Mouse (Mus musculus) olfactory bulb, adult 2 months (tissue): ENCODE results near the gene Dlx5. TPM values are rescaled to one million over a fixed set of nuclear protein-coding genes. Genes with fewer than 3 reads are reported as not detected.

ENCODE experiments used
- H3K27ac ChIP-seq: fragments of 200-500 bp; 2 replicates; pipeline ENCODE4 v1.5.1; 2012; ENCODE audit warnings: low read depth, low read length; ENCODE audit not compliant: insufficient read depth
- H3K4me1 ChIP-seq: fragments of 200-500 bp; 2 replicates; pipeline ENCODE4 v1.6.1; 2012; ENCODE audit warnings: low read length; ENCODE audit not compliant: control insufficient read depth, insufficient read depth
- H3K4me3 ChIP-seq: fragments of 200-500 bp; 2 replicates; pipeline ENCODE4 v1.5.1; 2012; ENCODE audit warnings: mild to moderate bottlenecking, low read depth, low read length, moderate library complexity; ENCODE audit not compliant: insufficient read depth
- CTCF ChIP-seq: fragments of 200-500 bp; IDR thresholded peaks from 2 replicates; pipeline ENCODE4 v1.5.1; 2012; ENCODE audit warnings: low read depth, mild to moderate bottlenecking, low read length, moderate library complexity; ENCODE audit not compliant: insufficient read depth
- POLR2A ChIP-seq: fragments of 200-500 bp; IDR thresholded peaks from 2 replicates; pipeline ENCODE4 v1.6.1; 2012; ENCODE audit warnings: mild to moderate bottlenecking, low read depth, low read length, moderate library complexity; ENCODE audit not compliant: insufficient read depth
- WGBS: fragments of 180-500 bp; shearing (Covaris S2); methylation state at CpG from one replicate; pipeline ENCODE4 v1.1.7; 2018; 5-methylcytosine and 5-hydroxymethylcytosine counted together
- polyA plus RNA-seq: library from polyadenylated mRNA; stranded (reverse); fragments of >200 nt; gene quantifications from 2 replicates; pipeline ENCODE4 v1.2.4, GENCODE M21; 2012; ENCODE audit warnings: low replicate concordance; ENCODE audit not compliant: missing spikeins, insufficient read depth, insufficient read length

Gene Dlx5
- polyA plus RNA-seq: not detected in 2 replicates

- WGBS: 1% methylated on average over 42 of the region's 42 CpGs
- Histone ChIP-seq H3K4me3 (peak within 1 kb of the TSS; percentile 97), H3K4me1 (peaks cover 7% of the 10 kb centered on the region; the same call in 1 of the 2 replicates), H3K27ac (peak within 1 kb of the TSS; percentile 99)
- TF ChIP-seq CTCF (0 out of 2 replicates have a peak, but pooled peaks have one; percentile 4), POLR2A (peak; percentile 89)
These were observed at the start of gene Dlx5 for GRCm38 (mm10) chr6:6881638-6882190. Gene Dlx5 (minus strand): TSS chr6:6882085.

GRCm38 (mm10) chr6:6931507-6931906, 49.6 kb upstream of the Dlx5 start:
- TF ChIP-seq POLR2A (no peak), CTCF (no peak)
- Histone ChIP-seq H3K4me1 (no peaks in the 10 kb centered on the region), H3K27ac (no peak overlapping the region), H3K4me3 (no peak overlapping the region)
- 72% methylated on average over 4 of the region's 4 CpGs for WGBS

GRCm38 (mm10) chr6:6930831-6931230, 48.9 kb upstream of the Dlx5 start:
- H3K27ac ChIP-seq: no peak overlapping the region
- no peaks in the 10 kb centered on the region for H3K4me1 ChIP-seq
- no peak for TF ChIP-seq POLR2A
- no peak for TF ChIP-seq CTCF
- WGBS: 79% methylated on average over 4 of the region's 4 CpGs
- no peak overlapping the region for H3K4me3 ChIP-seq

GRCm38 (mm10) chr6:6925264-6925663, 43.4 kb upstream of the Dlx5 start:
- Histone ChIP-seq H3K4me3 (no peak overlapping the region), H3K27ac (no peak overlapping the region), H3K4me1 (no peaks in the 10 kb centered on the region)
- 46% methylated on average over 1 of the region's 1 CpGs for WGBS
- no peak for TF ChIP-seq CTCF
- TF ChIP-seq POLR2A: no peak

- TF ChIP-seq CTCF: no peak
- no peak for TF ChIP-seq POLR2A
- no peaks in the 10 kb centered on the region for H3K4me1 ChIP-seq
- WGBS: 98% methylated on average over 4 of the region's 4 CpGs
- no peak overlapping the region for H3K4me3 ChIP-seq
- H3K27ac ChIP-seq: no peak overlapping the region
These were observed 35.4 kb upstream of the Dlx5 start for GRCm38 (mm10) chr6:6917334-6917733.

GRCm38 (mm10) chr6:6915526-6915915, 33.6 kb upstream of the Dlx5 start:
- H3K27ac ChIP-seq: no peak overlapping the region
- H3K4me3 ChIP-seq: no peak overlapping the region
- no peaks in the 10 kb centered on the region for H3K4me1 ChIP-seq
- no peak for TF ChIP-seq POLR2A
- TF ChIP-seq CTCF: peak; percentile 9; the same call in 1 of the 2 replicates
- WGBS: 59% methylated on average over 9 of the region's 9 CpGs

- 28% methylated on average over 5 of the region's 5 CpGs for WGBS
- TF ChIP-seq CTCF (no peak), POLR2A (no peak)
- Histone ChIP-seq H3K4me1 (no peaks in the 10 kb centered on the region), H3K4me3 (no peak overlapping the region), H3K27ac (no peak overlapping the region)
These were observed 33.1 kb upstream of the Dlx5 start for GRCm38 (mm10) chr6:6914849-6915525.

- Histone ChIP-seq H3K27ac (no peak overlapping the region), H3K4me3 (no peak overlapping the region), H3K4me1 (no peaks in the 10 kb centered on the region)
- TF ChIP-seq CTCF (no peak), POLR2A (no peak)
- WGBS: 89% methylated on average over 1 of the region's 1 CpGs
These were observed 32.4 kb upstream of the Dlx5 start for GRCm38 (mm10) chr6:6914304-6914703.

GRCm38 (mm10) chr6:6909586-6909985, 27.7 kb upstream of the Dlx5 start:
- WGBS: 31% methylated on average over 8 of the region's 8 CpGs
- H3K27ac ChIP-seq: no peak overlapping the region
- no peaks in the 10 kb centered on the region for H3K4me1 ChIP-seq
- no peak for TF ChIP-seq POLR2A
- no peak for TF ChIP-seq CTCF
- no peak overlapping the region for H3K4me3 ChIP-seq

- Histone ChIP-seq H3K4me1 (no peaks in the 10 kb centered on the region), H3K4me3 (no peak overlapping the region), H3K27ac (no peak overlapping the region)
- 60% methylated on average over 6 of the region's 6 CpGs for WGBS
- TF ChIP-seq POLR2A (no peak), CTCF (no peak)
These were observed 8.2 kb upstream of the Dlx5 start for GRCm38 (mm10) chr6:6890047-6890446.
